Mouse (Mus musculus) CD4-positive, CD25-positive, alpha-beta regulatory T cell, adult 4 months (primary cell): ENCODE measurements around the gene Duoxa2. TPM values are rescaled to one million over a fixed set of nuclear protein-coding genes. Genes with fewer than 3 reads are reported as not detected.
A peak's percentile ranks its signal among the peaks of the same experiment; 100 is the strongest.

Source experiments
- ATAC-seq: one replicate; pipeline ENCODE4 v1.8.0; 2017
- polyA plus RNA-seq, 2 experiments: library from polyadenylated mRNA; unstranded; fragments of 100-300 nt; shearing (Covaris generic); gene quantifications; one replicate each; pipeline ENCODE4 v1.2.1; 2017

Gene Duoxa2
- polyA plus RNA-seq = not detected

GRCm38 (mm10) chr2:122298596-122299490, at the start of gene Duoxa2:
Duoxa2 (plus strand) TSS chr2:122298900.
- ATAC-seq = peak; percentile 33

- no peak for ATAC-seq
Observed at GRCm38 (mm10) chr2:122255997-122256396, 42.7 kb upstream of the Duoxa2 start.

- ATAC-seq = no peak
Observed at GRCm38 (mm10) chr2:122260729-122261128, 38.0 kb upstream of the Duoxa2 start.

- ATAC-seq = no peak
Observed at GRCm38 (mm10) chr2:122264690-122265089, 34.0 kb upstream of the Duoxa2 start.

GRCm38 (mm10) chr2:122266407-122267193, 32.1 kb upstream of the Duoxa2 start:
- ATAC-seq = no peak

DNA sequence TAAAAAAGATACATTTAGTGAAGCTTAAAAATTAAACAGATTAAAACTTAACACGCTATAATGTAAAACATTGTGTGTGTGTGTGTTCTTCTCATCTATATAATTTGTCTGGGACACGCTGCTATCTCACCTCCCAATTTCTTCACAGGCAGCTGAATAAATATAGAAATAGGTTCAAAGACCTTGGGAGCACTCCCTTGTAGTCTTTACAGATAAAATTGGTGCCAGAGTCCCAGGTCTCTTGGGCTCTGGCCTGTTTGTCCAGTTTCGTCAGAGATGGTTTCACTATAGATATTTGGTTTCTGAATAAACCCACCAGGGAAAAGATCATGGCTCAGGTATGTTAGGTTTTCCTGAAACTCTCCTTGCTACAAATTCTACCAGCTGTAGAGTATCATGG, 19.9 kb upstream of the Duoxa2 start:
- ATAC-seq = no peak

GRCm38 (mm10) chr2:122284091-122284490, 14.6 kb upstream of the Duoxa2 start:
- ATAC-seq = no peak

- no peak for ATAC-seq
Observed at GRCm38 (mm10) chr2:122286137-122286536, 12.6 kb upstream of the Duoxa2 start.

DNA sequence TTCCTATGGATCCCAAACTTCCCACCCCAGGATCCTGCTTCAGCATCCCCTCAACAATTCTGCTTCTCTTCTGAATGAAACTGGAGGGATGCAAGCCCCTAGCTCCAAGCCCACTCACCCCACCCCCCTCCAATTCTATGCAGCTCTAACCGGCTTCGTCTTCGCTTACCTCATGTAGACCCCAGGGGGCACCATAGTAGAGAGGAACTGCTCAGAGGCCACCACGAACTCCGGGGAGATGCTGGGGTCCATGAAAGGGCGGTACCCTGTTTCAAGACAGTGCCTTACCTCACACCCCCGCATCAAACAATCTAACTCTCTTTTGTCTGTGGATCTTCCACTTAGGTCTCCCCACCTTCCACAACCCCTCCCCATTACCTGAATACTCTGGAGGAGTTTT, 3.8 kb upstream of the Duoxa2 start:
- ATAC-seq = no peak

- no peak for ATAC-seq
Observed at GRCm38 (mm10) chr2:122297271-122298095, 1.2 kb upstream of the Duoxa2 start.

DNA sequence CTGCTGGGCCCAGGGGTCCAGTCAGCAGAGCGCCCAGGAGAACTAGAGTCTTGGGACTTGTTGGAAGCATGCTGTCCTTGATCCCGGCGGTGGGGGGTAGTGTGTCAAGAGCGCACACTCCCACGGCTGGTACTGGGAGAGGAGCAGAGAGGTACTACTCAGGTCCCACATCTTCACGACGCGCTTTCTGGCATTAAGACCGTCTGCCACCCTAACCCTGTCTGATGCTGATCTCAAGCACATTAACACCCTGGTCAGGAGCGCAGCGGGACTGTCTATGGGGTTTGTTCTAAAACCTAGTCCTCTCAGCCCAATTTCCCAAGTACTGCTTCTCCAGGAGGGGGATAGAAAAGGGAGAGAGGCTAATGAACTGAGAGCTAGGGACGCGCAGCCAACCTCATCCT, 602 bp upstream of the Duoxa2 start, which contains the start of gene Duox2:
Gene Duox2, minus strand, starts transcription at position 354 of the 404 bp plus-strand sequence.
- ATAC-seq = no peak

GRCm38 (mm10) chr2:122299911-122300655, 1.4 kb downstream of the Duoxa2 start:
- no peak for ATAC-seq

DNA sequence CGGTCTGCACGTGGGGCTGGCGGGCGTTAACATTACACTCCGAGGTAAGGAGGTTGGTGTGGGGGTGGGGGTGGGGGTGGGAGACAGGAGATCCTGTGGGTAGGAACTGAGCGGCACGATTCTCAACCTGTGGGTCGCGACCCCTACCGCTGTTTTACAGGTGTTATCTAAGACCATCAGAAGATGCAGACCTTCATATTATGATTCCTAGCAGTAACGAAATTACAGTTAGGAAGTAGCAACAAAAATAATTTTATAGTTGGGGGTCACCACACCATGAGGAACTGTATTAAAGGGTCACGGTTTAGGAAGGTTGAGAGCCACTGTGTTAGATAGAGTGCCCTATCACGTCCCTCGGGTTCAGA, 1.9 kb downstream of the Duoxa2 start:
- ATAC-seq = no peak

GRCm38 (mm10) chr2:122301081-122301920, 2.6 kb downstream of the Duoxa2 start:
- peak; percentile 48 for ATAC-seq

DNA sequence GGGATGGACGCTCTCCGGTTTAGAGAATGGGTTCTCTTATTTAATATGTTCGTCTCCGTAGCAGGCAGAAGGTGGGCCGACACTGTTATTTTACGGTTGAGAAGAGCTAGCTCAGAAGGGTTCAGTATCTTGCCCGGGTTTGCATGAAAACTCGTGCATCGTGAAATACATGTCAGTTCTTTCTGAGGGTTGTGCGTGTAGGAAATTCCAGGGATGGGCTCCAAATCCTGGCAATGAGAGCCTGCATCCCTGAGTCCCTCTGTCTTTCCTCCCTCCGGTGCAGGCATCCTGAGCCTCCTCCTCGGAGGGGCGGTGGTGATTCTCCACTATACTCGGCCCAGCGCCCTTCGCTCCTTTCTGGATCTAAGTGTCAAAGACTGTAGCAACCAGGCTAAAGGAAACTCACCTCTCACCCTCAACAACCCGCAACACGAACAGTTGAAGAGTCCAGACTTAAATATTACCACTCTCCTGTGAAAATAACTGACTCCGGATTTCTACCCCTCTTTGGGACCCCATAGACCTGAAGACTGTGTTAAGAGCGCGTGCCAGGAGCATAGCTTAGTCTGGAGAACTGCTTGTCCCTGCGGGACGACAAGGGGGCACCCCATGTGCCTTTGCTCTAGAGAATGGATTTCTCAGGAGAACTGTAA, 3.3 kb downstream of the Duoxa2 start:
- ATAC-seq = no peak

- ATAC-seq = peak; percentile 70
Observed at GRCm38 (mm10) chr2:122302574-122303241, 4.0 kb downstream of the Duoxa2 start.

DNA sequence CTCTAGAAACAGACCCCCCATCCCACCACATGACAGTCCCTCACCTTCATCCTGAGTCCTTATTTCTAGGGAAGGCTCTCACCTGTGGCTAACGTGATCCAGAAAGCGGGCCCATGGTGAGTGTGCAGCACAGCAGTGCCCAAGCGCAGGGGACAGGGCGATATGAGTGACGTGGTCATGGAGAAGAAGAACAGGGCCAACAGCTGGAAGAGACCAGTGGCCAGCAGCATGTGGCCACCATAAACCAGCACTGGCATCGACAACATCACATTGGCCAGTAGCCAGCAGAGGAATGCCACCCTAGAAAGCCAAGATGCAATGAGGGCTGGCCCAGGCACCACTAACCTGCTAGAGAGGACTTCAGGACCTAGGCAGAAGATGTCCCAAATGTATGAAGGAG, 5.8 kb downstream of the Duoxa2 start:
- no peak for ATAC-seq

- no peak for ATAC-seq
Observed at GRCm38 (mm10) chr2:122305097-122305892, 6.6 kb downstream of the Duoxa2 start.

GRCm38 (mm10) chr2:122306184-122306583, 7.5 kb downstream of the Duoxa2 start:
- ATAC-seq = no peak
